Mouse (Mus musculus): ENCODE results near the gene Olfr1274-ps. TPM values are rescaled to one million over a fixed set of nuclear protein-coding genes. Genes with fewer than 3 reads are reported as not detected.
"Not testable (repeated sequence)": the region's sequence is repeated elsewhere in the genome, so short reads cannot be mapped to it uniquely, and the experiment has no call there.

Olfr1274-ps gene
- polyA plus RNA-seq (2012), result not detected in 2 replicates

- not testable (repeated sequence) for H3K9me3 ChIP-seq (ENCODE audit: control insufficient read depth, low read length); H3K4me1 ChIP-seq (ENCODE audit: control insufficient read depth); H3K36me3 ChIP-seq (ENCODE audit: control insufficient read depth); H3K27me3 ChIP-seq (ENCODE audit: control insufficient read depth); H3K4me3 ChIP-seq (replicated peaks)
These were observed at the start of gene Olfr1274-ps for GRCm38 (mm10) chr2:90398633-90399107. Olfr1274-ps (plus strand) TSS chr2:90398683.

GRCm38 (mm10) chr2:90351047-90351446 is 47.4 kb upstream of the Olfr1274-ps start:
- not testable (repeated sequence) for H3K9me3 ChIP-seq (ENCODE audit: control insufficient read depth, low read length); H3K27me3 ChIP-seq (ENCODE audit: control insufficient read depth); H3K36me3 ChIP-seq (ENCODE audit: control insufficient read depth); H3K4me1 ChIP-seq (ENCODE audit: control insufficient read depth); H3K4me3 ChIP-seq (replicated peaks)

GRCm38 (mm10) chr2:90351540-90351939 is 46.9 kb upstream of the Olfr1274-ps start:
- H3K4me3 ChIP-seq (replicated peaks); H3K27me3 ChIP-seq (ENCODE audit: control insufficient read depth); H3K9me3 ChIP-seq (ENCODE audit: control insufficient read depth, low read length); H3K4me1 ChIP-seq (ENCODE audit: control insufficient read depth); H3K36me3 ChIP-seq (ENCODE audit: control insufficient read depth): not testable (repeated sequence)

GRCm38 (mm10) chr2:90359229-90359628 is 39.3 kb upstream of the Olfr1274-ps start:
- H3K4me3 ChIP-seq (replicated peaks); H3K9me3 ChIP-seq (ENCODE audit: control insufficient read depth, low read length); H3K27me3 ChIP-seq (ENCODE audit: control insufficient read depth); H3K4me1 ChIP-seq (ENCODE audit: control insufficient read depth); H3K36me3 ChIP-seq (ENCODE audit: control insufficient read depth): not testable (repeated sequence)

GRCm38 (mm10) chr2:90360199-90360598 is 38.3 kb upstream of the Olfr1274-ps start:
- H3K36me3 ChIP-seq (ENCODE audit: control insufficient read depth); H3K27me3 ChIP-seq (ENCODE audit: control insufficient read depth); H3K4me1 ChIP-seq (ENCODE audit: control insufficient read depth); H3K9me3 ChIP-seq (ENCODE audit: control insufficient read depth, low read length); H3K4me3 ChIP-seq (replicated peaks): not testable (repeated sequence)

- not testable (repeated sequence) for H3K4me3 ChIP-seq (replicated peaks); H3K27me3 ChIP-seq (ENCODE audit: control insufficient read depth); H3K9me3 ChIP-seq (ENCODE audit: control insufficient read depth, low read length); H3K36me3 ChIP-seq (ENCODE audit: control insufficient read depth); H3K4me1 ChIP-seq (ENCODE audit: control insufficient read depth)
These were observed 15.8 kb downstream of the Olfr1274-ps start for GRCm38 (mm10) chr2:90414110-90414821.

- H3K4me1 ChIP-seq (ENCODE audit: control insufficient read depth); H3K36me3 ChIP-seq (ENCODE audit: control insufficient read depth); H3K4me3 ChIP-seq (replicated peaks); H3K27me3 ChIP-seq (ENCODE audit: control insufficient read depth); H3K9me3 ChIP-seq (ENCODE audit: control insufficient read depth, low read length): not testable (repeated sequence)
These were observed 23.8 kb downstream of the Olfr1274-ps start for GRCm38 (mm10) chr2:90422282-90422681.

- not testable (repeated sequence) for H3K36me3 ChIP-seq (ENCODE audit: control insufficient read depth); H3K4me3 ChIP-seq (replicated peaks); H3K9me3 ChIP-seq (ENCODE audit: control insufficient read depth, low read length); H3K4me1 ChIP-seq (ENCODE audit: control insufficient read depth); H3K27me3 ChIP-seq (ENCODE audit: control insufficient read depth)
These were observed 26.5 kb downstream of the Olfr1274-ps start for GRCm38 (mm10) chr2:90424937-90425336.

- not testable (repeated sequence) for H3K9me3 ChIP-seq (ENCODE audit: control insufficient read depth, low read length); H3K36me3 ChIP-seq (ENCODE audit: control insufficient read depth); H3K4me1 ChIP-seq (ENCODE audit: control insufficient read depth); H3K4me3 ChIP-seq (replicated peaks); H3K27me3 ChIP-seq (ENCODE audit: control insufficient read depth)
These were observed 30.7 kb downstream of the Olfr1274-ps start for GRCm38 (mm10) chr2:90428988-90429717.

- H3K9me3 ChIP-seq (ENCODE audit: control insufficient read depth, low read length); H3K4me3 ChIP-seq (replicated peaks); H3K27me3 ChIP-seq (ENCODE audit: control insufficient read depth); H3K36me3 ChIP-seq (ENCODE audit: control insufficient read depth); H3K4me1 ChIP-seq (ENCODE audit: control insufficient read depth): not testable (repeated sequence)
These were observed 31.3 kb downstream of the Olfr1274-ps start for GRCm38 (mm10) chr2:90429782-90430181.

- H3K4me1 ChIP-seq (ENCODE audit: control insufficient read depth); H3K27me3 ChIP-seq (ENCODE audit: control insufficient read depth); H3K4me3 ChIP-seq (replicated peaks); H3K9me3 ChIP-seq (ENCODE audit: control insufficient read depth, low read length); H3K36me3 ChIP-seq (ENCODE audit: control insufficient read depth): not testable (repeated sequence)
These were observed 39.0 kb downstream of the Olfr1274-ps start for GRCm38 (mm10) chr2:90437453-90437852.

GRCm38 (mm10) chr2:90440169-90440568 is 41.7 kb downstream of the Olfr1274-ps start:
- H3K4me3 ChIP-seq (replicated peaks); H3K9me3 ChIP-seq (ENCODE audit: control insufficient read depth, low read length); H3K4me1 ChIP-seq (ENCODE audit: control insufficient read depth); H3K36me3 ChIP-seq (ENCODE audit: control insufficient read depth); H3K27me3 ChIP-seq (ENCODE audit: control insufficient read depth): not testable (repeated sequence)

GRCm38 (mm10) chr2:90441811-90442210 is 43.3 kb downstream of the Olfr1274-ps start:
- not testable (repeated sequence) for H3K27me3 ChIP-seq (ENCODE audit: control insufficient read depth); H3K4me1 ChIP-seq (ENCODE audit: control insufficient read depth); H3K36me3 ChIP-seq (ENCODE audit: control insufficient read depth); H3K4me3 ChIP-seq (replicated peaks); H3K9me3 ChIP-seq (ENCODE audit: control insufficient read depth, low read length)

All from erythroblast, embryonic 14.5 days (primary cell).